Mouse (Mus musculus) lung, postnatal 0 days (tissue): Measurements from ENCODE around the gene Lrp5.
A peak's percentile ranks its signal among the peaks of the same experiment; 100 is the strongest.

Experiments
- CTCF ChIP-seq: IDR thresholded peaks from 2 replicates; pipeline ENCODE4 v1.5.1; 2016; ENCODE audit warnings: antibody characterized with exemption, mild to moderate bottlenecking
- EP300 ChIP-seq: IDR thresholded peaks from 2 replicates; pipeline ENCODE4 v1.6.1; 2016; ENCODE audit warnings: antibody characterized with exemption, mild to moderate bottlenecking, control low read depth

DNA sequence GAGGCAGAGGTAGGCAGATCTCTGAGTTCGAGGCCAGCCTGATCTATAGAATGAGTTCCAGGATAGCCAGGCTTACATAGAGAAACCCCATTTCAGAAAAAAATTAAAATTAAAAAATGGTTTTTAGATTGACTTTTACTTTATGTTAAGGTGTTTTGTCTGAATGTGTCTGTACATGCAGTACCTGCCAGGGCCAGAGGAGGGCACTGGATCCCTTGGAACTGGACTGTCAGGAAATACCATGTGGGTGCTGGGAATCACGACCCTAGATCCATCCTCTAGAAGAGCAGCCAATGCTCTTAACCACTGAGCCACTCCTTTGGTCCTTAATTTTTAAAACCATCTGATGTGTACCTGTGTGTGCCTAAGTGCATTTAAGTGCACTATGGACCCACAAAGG lies 67.0 kb downstream of the Lrp5 start:
- TF ChIP-seq CTCF (peak; percentile 60), EP300 (no peak)
